Mouse (Mus musculus) liver, postnatal 0 days (tissue): ENCODE results near the gene Tmod2.

Experiments
- CTCF ChIP-seq: sonication (generic); IDR thresholded peaks from 2 replicates; pipeline ENCODE4 v1.5.1; 2016; ENCODE audit warnings: antibody characterized with exemption, low read depth
- EP300 ChIP-seq: IDR thresholded peaks from 2 replicates; pipeline ENCODE4 v1.6.1; 2016; ENCODE audit warnings: antibody characterized with exemption, low read depth, mild to moderate bottlenecking

- TF ChIP-seq CTCF (no peak), EP300 (no peak)
Observed at GRCm38 (mm10) chr9:75571036-75571942, 39.8 kb downstream of the Tmod2 start.
